Mouse (Mus musculus) forebrain, embryonic 14.5 days (tissue): ENCODE measurements around the gene Pld3. TPM values are rescaled to one million over a fixed set of nuclear protein-coding genes. Genes with fewer than 3 reads are reported as not detected.

Experiments
- ATAC-seq: fragments of 200-750 bp; cut with Nextera tagmentation; 2 replicates; pipeline ENCODE4 v1.8.0; 2017; ENCODE audit warnings: mild to moderate bottlenecking, moderate library complexity
- DNase-seq: peaks from one replicate; pipeline ENCODE4 v3.0.0-alpha.2; 2015; ENCODE audit warnings: low spot score
- H3K27ac ChIP-seq: fragments of 300-500 bp; sonication (generic); 2 replicates; pipeline ENCODE4 v1.5.1; 2014; ENCODE audit warnings: low read depth, mild to moderate bottlenecking, control low read depth, low read length, moderate library complexity
- H3K27me3 ChIP-seq: fragments of 300-500 bp; sonication (generic); replicated peaks from 2 replicates; pipeline ENCODE4 v1.6.1; 2014; ENCODE audit warnings: low read length, control low read depth, mixed read lengths; ENCODE audit not compliant: control insufficient read depth, insufficient read depth
- H3K36me3 ChIP-seq: fragments of 300-500 bp; sonication (generic); 2 replicates; pipeline ENCODE4 v1.6.1; 2014; ENCODE audit warnings: low read length, control low read depth; ENCODE audit not compliant: control insufficient read depth, insufficient read depth
- H3K4me1 ChIP-seq: fragments of 300-500 bp; sonication (generic); 2 replicates; pipeline ENCODE4 v1.6.1; 2014; ENCODE audit warnings: antibody characterized with exemption, low read length, control low read depth; ENCODE audit not compliant: control insufficient read depth, insufficient read depth
- H3K4me2 ChIP-seq: fragments of 300-500 bp; sonication (generic); 2 replicates; pipeline ENCODE4 v1.6.1; 2014; ENCODE audit warnings: mild to moderate bottlenecking, control low read depth, low read length
- H3K4me3 ChIP-seq: fragments of 300-500 bp; sonication (generic); 2 replicates; pipeline ENCODE4 v1.5.1; 2014; ENCODE audit warnings: low read depth, low read length, control low read depth
- H3K9ac ChIP-seq: fragments of 300-500 bp; sonication (generic); 2 replicates; pipeline ENCODE4 v1.6.1; 2014; ENCODE audit warnings: mild to moderate bottlenecking, low read length, control low read depth, moderate library complexity
- H3K9me3 ChIP-seq: fragments of 300-500 bp; sonication (generic); replicated peaks from 2 replicates; pipeline ENCODE4 v1.6.1; 2016; ENCODE audit warnings: low read length, control low read depth, mixed read lengths; ENCODE audit not compliant: control insufficient read depth
- WGBS: fragments of 180-500 bp; shearing (Covaris S2); extraction: QIAGEN DNeasy Blood & Tissue Kit; methylation state at CpG from one replicate; pipeline ENCODE4 v1.1.7; 2014; 5-methylcytosine and 5-hydroxymethylcytosine counted together
- polyA plus RNA-seq: library from polyadenylated mRNA; unstranded; fragments of >200 nt; fragmentation: Nextera tagmentation; extraction: Ambion mirVana; gene quantifications from 2 replicates; pipeline ENCODE4 v1.2.1, GENCODE M21; 2014

Pld3 gene
- polyA plus RNA-seq, 1 experiment from 2014 or later: 98.6 TPM

GRCm38 (mm10) chr7:27591266-27592216 is 38.5 kb upstream of the Pld3 start, which contains the start of gene Akt2:
TSS of gene Akt2 (plus strand) at chr7:27591552.
- H3K9me3 ChIP-seq: no peaks in the 10 kb centered on the region
- no peaks in the 10 kb centered on the region for H3K36me3 ChIP-seq
- peak within 1 kb of the TSS; percentile 70 for H3K4me3 ChIP-seq
- ATAC-seq (peak; percentile 96), DNase-seq (peak; percentile 99)
- peak within 1 kb of the TSS; percentile 70 for H3K4me2 ChIP-seq
- no peaks in the 10 kb centered on the region for H3K27me3 ChIP-seq
- H3K4me1 ChIP-seq: peaks cover 7% of the 10 kb centered on the region
- 0% methylated on average over 42 of the region's 71 CpGs for WGBS
- H3K9ac ChIP-seq: peak within 1 kb of the TSS; percentile 91
- H3K27ac ChIP-seq: peak within 1 kb of the TSS; percentile 99

GRCm38 (mm10) chr7:27590566-27591213 is 37.7 kb upstream of the Pld3 start:
- H3K27me3 ChIP-seq: no peaks in the 10 kb centered on the region
- WGBS: 59% methylated on average over 4 of the region's 4 CpGs

GRCm38 (mm10) chr7:27590088-27590487 is 37.1 kb upstream of the Pld3 start:
- no peaks in the 10 kb centered on the region for H3K27me3 ChIP-seq
- no peak overlapping the region for H3K9ac ChIP-seq
- H3K4me1 ChIP-seq: peaks cover 7% of the 10 kb centered on the region
- 96% methylated on average over 4 of the region's 4 CpGs for WGBS
- H3K27ac ChIP-seq: no peak overlapping the region
- H3K4me3 ChIP-seq: no peak overlapping the region
- H3K9me3 ChIP-seq: no peaks in the 10 kb centered on the region
- ATAC-seq (no peak), DNase-seq (no peak)
- H3K4me2 ChIP-seq: no peak overlapping the region
- H3K36me3 ChIP-seq: peaks cover 2% of the 10 kb centered on the region

More at GRCm38 (mm10) chr7:27590566-27591213, 37.7 kb upstream of the Pld3 start:
- Histone ChIP-seq H3K4me2 (peak overlapping the region; percentile 36), H3K4me1 (peaks cover 7% of the 10 kb centered on the region), H3K4me3 (peak overlapping the region; percentile 70), H3K9ac (peak overlapping the region; percentile 21; the same call in 1 of the 2 replicates), H3K27ac (peak overlapping the region; percentile 41), H3K36me3 (no peaks in the 10 kb centered on the region), H3K9me3 (no peaks in the 10 kb centered on the region)
- no peak for ATAC-seq
- DNase-seq: no peak

GRCm38 (mm10) chr7:27587741-27588140 is 34.7 kb upstream of the Pld3 start:
- H3K9me3 ChIP-seq: no peaks in the 10 kb centered on the region
- H3K4me3 ChIP-seq: no peak overlapping the region
- peaks cover 14% of the 10 kb centered on the region for H3K36me3 ChIP-seq
- H3K27me3 ChIP-seq: no peaks in the 10 kb centered on the region
- no peak overlapping the region for H3K27ac ChIP-seq
- H3K4me2 ChIP-seq: no peak overlapping the region
- WGBS: 88% methylated on average over 2 of the region's 2 CpGs
- DNase-seq (no peak), ATAC-seq (no peak)
- no peak overlapping the region for H3K9ac ChIP-seq
- H3K4me1 ChIP-seq: peaks cover 3% of the 10 kb centered on the region

GRCm38 (mm10) chr7:27586861-27587260 is 33.8 kb upstream of the Pld3 start:
- no peak overlapping the region for H3K9ac ChIP-seq
- no peaks in the 10 kb centered on the region for H3K27me3 ChIP-seq
- no peaks in the 10 kb centered on the region for H3K4me1 ChIP-seq
- H3K27ac ChIP-seq: no peak overlapping the region
- 69% methylated on average over 2 of the region's 2 CpGs for WGBS
- no peak overlapping the region for H3K4me2 ChIP-seq
- no peak overlapping the region for H3K4me3 ChIP-seq
- peaks cover 22% of the 10 kb centered on the region for H3K36me3 ChIP-seq
- no peaks in the 10 kb centered on the region for H3K9me3 ChIP-seq
- ATAC-seq (no peak), DNase-seq (no peak)

- Histone ChIP-seq H3K9me3 (no peaks in the 10 kb centered on the region), H3K9ac (no peak overlapping the region), H3K4me2 (no peak overlapping the region), H3K4me3 (no peak overlapping the region), H3K36me3 (peaks cover 80% of the 10 kb centered on the region), H3K4me1 (no peaks in the 10 kb centered on the region), H3K27ac (no peak overlapping the region), H3K27me3 (no peaks in the 10 kb centered on the region)
- ATAC-seq (no peak), DNase-seq (no peak)
- 90% methylated on average over 14 of the region's 14 CpGs for WGBS
These were observed 27.6 kb upstream of the Pld3 start for GRCm38 (mm10) chr7:27580380-27581174.

- Histone ChIP-seq H3K4me1 (no peaks in the 10 kb centered on the region), H3K9ac (no peak overlapping the region), H3K36me3 (peaks cover 89% of the 10 kb centered on the region), H3K9me3 (no peaks in the 10 kb centered on the region), H3K4me2 (no peak overlapping the region), H3K4me3 (no peak overlapping the region), H3K27me3 (no peaks in the 10 kb centered on the region), H3K27ac (no peak overlapping the region)
- 90% methylated on average over 7 of the region's 7 CpGs for WGBS
- DNase-seq (no peak), ATAC-seq (no peak)
These were observed 25.4 kb upstream of the Pld3 start for GRCm38 (mm10) chr7:27578465-27578864.

- no peaks in the 10 kb centered on the region for H3K4me1 ChIP-seq
- H3K27me3 ChIP-seq: no peaks in the 10 kb centered on the region
- H3K4me2 ChIP-seq: no peak overlapping the region
- no peak overlapping the region for H3K9ac ChIP-seq
- WGBS: 92% methylated on average over 6 of the region's 6 CpGs
- ATAC-seq (no peak), DNase-seq (no peak)
- peaks cover 83% of the 10 kb centered on the region for H3K36me3 ChIP-seq
- H3K9me3 ChIP-seq: no peaks in the 10 kb centered on the region
- no peak overlapping the region for H3K4me3 ChIP-seq
- no peak overlapping the region for H3K27ac ChIP-seq
These were observed 24.6 kb upstream of the Pld3 start for GRCm38 (mm10) chr7:27577589-27577988.
